Mouse (Mus musculus) adrenal gland, postnatal 14 days (tissue): Measurements from ENCODE around the gene Ubqln4. TPM values are rescaled to one million over a fixed set of nuclear protein-coding genes. Genes with fewer than 3 reads are reported as not detected.

ENCODE experiments used
- DNase-seq: peaks from one replicate; pipeline ENCODE4 v3.0.0; 2021; ENCODE audit warnings: mixed read lengths
- long read RNA-seq, 2 experiments: library from polyadenylated mRNA; stranded (forward); transcript quantifications; one replicate each; pipeline ENCODE4 v2.0.0; 2021
- total RNA-seq: library from RNA; stranded (reverse); gene quantifications from 2 replicates; pipeline ENCODE4 v1.2.3, GENCODE M21; 2021

Ubqln4 gene
- 70.3 and 75.3 TPM in 2 replicates for total RNA-seq
- long read RNA-seq, experiment 1, transcript Ubqln4-201 (11 exons, 3,330 nt) = major isoform, 84 of 133 reads
- long read RNA-seq, experiment 1, partial matches to known transcripts = 33 of 133 reads
- long read RNA-seq, experiment 1, other reads (novel, unspliced or antisense) = 16 of 133 reads
- long read RNA-seq, experiment 2, transcript Ubqln4-201 (11 exons, 3,330 nt) = major isoform, 89 of 124 reads
- long read RNA-seq, experiment 2, partial matches to known transcripts = 4 of 124 reads
- long read RNA-seq, experiment 2, other reads (novel, unspliced or antisense) = 31 of 124 reads

DNA sequence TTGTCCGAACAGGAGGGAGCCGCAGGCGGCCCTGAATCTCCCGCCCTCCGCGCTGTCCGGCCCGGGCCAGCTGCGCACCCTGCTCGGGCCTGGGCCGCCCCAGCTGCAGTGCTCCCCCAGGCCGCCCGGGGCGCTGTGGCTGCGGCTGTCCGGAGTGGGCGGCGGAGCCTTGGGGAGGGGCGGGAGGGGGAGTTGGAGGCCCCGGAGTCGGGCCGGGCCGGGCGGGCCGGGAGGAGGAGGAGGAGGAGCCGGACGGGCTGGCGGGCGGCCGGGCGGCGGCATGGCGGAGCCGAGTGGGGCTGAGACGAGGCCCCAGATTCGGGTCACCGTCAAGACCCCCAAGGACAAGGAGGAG lies at the start of gene Ubqln4:
Gene Ubqln4, plus strand, starts transcription at position 234 of the 355 bp plus-strand sequence.
- DNase-seq = peak; percentile 96

DNA sequence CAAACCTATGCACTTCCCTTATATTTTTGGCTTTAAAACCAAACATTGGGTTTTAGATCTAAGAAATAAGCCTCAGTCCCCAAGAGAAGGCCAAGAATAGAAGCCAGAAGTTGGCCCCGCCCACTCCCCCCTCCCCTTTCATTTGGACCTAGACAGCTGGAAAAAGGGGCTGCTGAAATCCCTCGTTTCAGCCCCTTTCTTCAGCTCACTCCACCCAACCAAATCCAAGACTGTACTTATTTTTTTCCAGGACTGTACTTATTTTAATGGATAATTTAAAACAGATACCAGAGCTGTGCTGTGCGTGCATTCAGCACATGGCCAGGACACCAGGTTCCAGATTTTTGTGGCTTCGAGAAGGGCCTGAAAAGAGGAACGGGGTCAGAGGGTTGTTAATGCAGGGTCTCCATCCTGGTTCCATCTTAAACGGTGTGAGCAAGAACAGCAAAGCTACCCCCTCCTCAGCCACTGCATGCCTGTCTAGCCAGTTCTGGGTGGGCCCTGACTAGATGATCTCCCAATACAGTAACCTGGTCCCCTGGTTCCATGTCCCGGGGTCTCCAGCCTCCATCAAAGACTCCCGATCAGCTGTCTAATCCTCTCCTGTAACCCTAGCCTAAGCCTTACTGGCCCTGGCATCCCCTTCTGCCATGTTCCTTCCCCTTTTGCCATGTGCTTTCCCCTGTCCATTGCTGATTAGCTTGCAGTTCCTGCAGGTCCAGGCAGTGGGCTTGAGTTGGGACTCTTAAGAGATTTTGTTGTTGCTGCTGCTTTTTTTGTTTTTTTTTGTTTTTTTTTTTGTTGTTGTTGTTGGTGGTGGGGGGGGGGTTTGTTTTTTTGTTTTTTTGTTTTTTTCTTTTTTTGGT lies 49.4 kb upstream of the Ubqln4 start:
- DNase-seq = no peak

DNA sequence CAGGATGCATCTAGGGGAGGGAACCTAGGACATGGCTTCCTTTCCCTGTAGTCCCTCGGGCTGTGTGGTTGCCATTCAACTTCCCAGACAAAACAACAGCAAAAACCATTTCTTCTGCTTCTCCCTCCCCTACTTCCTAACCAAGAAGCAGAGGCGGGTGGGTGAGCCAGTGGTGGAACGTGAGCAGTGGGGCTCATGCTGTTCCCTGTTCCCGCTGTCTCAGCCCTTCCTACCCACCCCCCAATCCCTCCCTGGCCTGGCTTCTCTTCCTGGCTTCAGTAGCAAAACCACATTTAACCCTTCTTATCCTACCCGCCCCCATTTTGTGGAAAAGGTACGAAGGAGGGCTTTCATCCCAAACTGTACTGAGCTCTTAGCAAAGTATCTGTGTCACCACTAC lies 48.5 kb upstream of the Ubqln4 start:
- DNase-seq = no peak

DNA sequence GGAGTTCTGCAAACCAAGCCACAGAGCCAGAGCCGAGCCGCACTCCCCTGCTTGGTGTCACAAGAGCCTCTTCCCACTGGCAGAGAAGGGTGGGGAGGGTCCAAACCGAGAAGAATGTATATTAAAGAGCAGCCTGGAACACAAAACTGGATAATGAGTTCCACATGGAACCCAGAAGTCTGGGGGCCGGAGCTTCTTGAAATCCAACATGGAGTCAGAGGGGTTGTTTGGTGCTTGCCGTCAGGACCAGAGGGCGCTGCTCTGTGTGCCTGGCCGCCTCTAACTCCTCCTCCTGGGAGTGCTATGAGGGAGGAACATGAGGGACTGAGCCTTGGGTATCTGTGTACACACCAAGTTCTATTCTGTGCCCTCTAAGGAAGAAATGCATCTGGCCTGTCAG lies 47.8 kb upstream of the Ubqln4 start:
- no peak for DNase-seq

DNA sequence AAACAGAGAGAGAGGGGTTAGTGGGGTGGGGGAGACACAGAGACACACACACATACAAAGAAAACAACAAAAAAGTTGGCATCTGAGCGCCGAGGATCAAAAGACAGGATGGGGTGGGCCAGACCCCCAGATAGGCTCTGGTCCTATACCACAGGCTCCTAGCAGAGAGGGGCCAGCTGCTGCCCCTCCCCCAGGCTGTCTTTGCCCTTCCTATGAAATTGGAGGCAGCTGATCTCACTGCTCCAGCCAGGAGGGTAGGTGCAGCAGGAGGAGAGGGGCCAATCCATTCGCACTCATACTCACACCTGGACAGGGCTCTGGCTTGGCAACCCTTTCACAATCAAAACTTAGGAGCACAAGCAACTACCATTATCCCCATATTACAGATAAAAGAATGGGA lies 44.3 kb upstream of the Ubqln4 start:
- DNase-seq = no peak

DNA sequence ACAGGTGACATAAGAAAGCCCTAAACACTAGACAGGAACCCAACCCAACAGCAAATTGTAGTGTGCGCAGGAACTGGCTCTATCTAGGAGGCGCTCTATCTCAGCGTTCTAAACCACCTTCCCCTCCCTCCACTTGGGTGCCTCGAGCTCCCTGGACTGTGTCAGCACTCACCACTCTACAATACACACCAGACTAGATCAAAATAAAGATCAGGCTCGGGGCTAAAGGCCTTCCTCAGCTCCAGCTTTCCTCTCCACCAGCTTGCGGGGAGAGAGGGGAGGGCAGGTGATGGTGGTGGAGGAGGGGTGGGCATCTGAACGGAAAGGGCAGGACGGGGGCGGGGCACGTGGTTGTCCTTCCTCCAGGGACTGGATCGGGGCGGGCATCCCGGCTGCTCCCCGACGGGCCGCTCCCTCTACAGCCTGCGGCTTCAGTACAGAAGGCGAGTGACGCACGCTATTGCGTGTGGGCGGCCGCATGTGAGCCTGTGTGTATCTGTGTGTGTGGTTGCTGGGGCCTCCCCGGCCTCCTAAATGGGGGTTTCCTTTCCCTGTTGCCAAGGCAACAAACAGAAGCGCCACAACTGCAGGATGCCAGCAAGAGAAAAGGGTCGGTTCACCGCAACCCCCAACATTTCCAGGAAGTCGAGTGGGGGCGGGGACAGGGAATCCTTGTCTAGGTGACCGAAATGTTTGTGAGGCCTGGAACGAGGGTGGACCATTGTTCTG lies 43.7 kb upstream of the Ubqln4 start, which contains the start of gene Lmna:
Gene Lmna, minus strand, starts transcription at position 265 of the 729 bp plus-strand sequence.
- DNase-seq = peak; percentile 99

DNA sequence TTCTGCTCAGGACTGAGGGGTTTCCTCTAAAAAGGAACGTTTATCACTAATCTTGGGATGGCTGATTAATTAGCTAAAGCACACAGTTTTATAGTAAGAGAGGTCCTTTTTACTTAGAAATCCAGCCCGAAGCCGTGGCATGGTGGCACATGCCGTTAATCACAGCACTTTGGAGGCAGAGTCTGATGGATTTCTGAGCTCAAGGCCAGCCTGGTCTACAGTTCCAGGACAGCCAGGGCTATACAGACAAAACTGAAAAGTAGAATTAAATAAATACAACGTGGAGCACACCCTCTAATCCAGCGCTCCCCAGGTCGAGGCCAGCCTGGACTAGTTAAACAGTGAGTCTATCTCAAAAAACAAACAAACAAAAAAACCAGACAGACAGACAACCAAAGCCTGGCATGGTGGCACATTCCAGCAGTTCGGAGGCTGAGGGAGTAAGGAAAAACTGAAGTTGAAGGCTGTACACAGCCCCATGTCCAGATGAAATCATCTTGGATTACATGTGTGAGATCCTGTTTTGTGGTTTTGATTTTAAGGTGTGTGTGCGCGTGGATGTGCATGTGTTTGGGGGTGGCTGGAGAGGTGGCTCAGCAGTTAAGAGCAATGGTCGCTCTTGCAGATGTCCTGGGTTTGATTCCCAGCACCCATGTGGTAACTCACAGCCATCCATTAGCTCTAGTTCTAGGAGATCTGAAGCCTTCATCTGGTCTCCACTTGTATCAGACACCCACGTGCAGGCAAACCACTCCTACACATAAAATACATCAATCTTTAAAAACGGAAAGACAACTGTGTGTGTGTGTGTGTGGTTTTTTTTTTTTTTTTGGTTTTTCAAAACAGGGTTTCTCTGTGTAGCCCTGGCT lies 42.9 kb upstream of the Ubqln4 start:
- DNase-seq = peak; percentile 55

DNA sequence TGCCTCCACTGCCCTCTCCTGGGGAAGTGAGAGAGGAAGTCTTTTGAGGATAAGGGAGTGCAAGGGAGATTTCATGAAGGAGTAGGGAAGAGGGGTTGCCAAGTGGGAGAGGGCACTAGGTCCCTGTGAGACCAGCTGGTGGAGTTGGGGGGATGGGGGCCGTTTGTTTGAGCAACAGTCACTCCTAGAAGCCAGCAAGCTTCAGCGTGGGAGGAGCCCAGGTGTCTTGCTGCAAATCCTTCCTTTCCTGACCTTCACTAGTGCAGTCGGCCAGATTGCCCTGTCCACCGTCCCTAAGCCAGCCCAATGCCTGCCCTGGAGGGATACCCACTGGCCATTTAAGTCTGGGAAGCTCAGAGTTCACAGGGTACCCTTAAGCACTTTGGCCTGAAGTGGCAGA lies 42.0 kb upstream of the Ubqln4 start:
- peak; percentile 60 for DNase-seq

DNA sequence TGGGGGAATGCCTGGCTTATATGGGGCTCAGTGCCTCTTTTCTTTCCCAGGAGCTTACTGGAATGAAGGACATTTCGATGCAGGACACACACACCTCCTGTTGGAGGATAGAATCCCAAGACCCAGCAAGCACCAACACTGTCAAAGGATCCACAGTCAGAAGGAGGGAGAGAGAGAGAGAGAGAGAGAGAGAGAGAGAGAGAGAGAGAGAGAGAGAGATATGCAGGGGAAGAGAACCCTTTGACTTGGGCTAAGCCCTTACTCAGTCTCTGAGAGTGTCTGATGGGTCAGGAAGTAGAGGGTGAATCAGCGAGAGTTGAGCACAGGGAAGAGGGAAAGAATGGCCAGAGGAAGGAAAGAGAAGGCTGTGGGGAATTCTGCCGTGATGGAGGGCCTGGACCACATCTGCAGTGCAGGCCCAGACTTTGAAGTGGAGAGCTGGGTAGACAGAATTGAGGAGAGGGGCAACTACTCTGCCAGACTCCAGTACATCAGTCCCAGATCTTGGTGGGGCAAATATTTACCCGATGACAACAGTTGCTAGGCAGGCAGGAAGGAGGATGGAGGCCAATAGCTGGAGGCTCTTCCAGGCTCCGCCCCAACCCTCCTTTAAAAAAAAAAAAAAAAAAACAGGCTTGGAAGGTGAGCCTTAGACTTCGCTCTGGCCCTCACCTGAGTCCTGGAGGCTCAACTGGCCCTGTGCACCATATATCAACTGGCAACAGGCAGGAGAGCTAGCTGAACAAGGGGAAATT lies 41.2 kb upstream of the Ubqln4 start:
- no peak for DNase-seq

DNA sequence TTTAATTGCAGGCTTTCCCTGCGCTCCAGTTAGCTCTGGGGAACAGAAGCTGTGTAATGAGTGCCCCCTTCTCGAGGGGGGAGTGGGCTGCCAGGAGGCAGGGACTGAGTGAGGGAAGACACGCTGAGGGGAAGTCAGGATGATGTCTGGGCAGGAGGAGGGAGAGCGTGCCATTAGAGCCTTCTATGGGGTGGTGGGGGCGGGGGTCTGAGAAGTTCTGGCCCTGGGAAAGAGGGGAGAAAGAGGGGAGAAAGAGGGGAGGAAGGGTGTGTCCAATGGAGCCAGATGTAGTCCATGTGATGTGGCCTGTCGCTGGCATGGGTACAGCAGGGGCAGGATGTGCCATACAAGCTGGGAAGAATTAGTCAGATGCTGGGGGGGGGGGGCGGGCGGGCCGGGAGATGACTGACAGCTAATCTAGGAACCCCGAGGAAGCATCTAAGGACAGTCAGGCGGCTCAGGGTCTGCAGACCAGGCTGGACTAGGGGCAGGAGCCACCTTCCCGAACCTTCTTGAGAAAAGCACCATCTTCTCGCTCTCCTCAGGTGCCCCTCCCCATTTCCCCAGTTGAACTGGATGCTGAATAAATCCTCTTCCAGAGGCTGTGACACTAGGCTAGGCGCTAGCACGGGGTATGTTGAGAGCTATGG lies 40.5 kb upstream of the Ubqln4 start:
- peak; percentile 68 for DNase-seq

DNA sequence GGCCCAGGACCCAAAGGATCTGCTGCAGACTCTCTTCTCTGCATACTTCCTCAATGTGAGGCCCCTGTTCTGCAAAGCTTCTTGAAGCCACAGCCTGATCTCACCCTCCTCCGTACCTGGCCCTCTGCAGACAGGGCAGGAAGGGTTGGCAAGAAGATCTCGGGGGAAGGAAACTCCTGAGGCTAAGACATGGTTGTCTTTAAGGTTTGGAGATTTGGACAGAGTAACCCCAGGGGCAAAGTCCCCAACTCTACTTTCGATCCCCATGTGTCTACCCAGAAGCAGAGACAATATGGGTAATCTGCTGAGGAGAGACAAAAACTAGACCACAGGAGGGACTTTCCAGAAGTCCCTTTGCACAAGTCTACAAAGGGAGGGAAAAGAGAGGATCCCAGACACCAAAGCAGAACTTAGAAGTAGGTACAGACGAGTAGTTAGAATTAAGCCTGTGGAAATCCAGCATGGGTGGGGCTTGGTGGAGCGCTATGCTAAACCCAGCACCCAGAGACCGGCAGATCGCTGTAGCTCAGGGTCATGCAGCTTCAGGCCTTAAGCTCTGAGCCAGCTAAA lies 39.9 kb upstream of the Ubqln4 start:
- no peak for DNase-seq

DNA sequence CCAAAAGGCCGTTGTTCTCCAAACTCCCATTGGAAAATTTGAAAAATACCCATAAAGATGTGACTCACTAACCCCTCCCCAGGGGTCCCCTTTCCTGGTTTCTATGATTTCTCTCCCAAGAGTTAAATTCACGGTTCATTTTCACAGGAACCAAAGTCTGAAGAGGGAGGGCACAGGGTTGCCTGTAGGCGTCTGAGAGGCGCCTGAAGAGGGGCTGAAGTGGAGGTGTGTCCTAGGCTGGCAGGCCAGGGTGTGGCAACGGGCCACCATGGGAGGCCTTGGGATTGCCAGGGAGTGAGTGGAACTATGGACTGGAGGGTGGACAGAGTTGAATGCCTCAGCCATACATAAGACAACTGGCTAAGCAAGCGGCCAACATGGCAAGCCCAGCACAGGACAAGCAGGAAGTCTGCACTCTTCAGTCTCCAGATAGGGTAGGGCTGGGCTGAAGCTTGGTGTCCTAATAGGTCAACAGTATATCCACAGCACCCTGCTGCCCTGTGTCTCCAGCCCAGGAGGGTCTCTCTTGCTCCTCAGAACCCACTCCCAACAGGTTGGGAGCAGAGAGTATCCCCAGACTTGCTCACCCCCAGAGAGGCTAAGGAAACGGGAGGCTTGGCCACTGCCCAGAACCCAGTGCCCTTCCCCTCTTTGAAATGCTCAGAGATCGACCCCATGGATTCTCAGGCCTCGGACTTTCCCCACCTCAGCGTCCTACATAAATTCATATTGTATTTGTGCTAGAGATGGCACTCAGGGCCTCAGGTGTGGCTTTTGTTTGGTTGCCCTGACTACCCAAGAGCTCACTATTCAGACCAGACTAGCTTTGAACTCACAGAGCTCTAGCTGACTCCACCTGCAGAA lies 39.1 kb upstream of the Ubqln4 start:
- DNase-seq = no peak

DNA sequence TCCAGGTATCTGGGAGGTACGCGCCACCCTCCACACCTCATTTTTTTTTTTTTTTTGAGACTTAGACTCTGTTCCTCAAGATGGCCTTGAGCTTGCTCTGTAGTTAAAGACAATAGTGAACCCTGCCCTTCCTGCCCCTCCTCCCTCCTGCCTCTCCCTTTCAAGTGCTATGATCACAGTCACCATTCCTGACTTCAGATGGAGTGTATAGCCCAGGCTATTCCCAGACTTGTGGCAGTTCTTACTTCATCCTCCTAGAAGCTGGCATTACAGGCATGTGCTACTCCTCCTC lies 38.5 kb upstream of the Ubqln4 start:
- DNase-seq = no peak

DNA sequence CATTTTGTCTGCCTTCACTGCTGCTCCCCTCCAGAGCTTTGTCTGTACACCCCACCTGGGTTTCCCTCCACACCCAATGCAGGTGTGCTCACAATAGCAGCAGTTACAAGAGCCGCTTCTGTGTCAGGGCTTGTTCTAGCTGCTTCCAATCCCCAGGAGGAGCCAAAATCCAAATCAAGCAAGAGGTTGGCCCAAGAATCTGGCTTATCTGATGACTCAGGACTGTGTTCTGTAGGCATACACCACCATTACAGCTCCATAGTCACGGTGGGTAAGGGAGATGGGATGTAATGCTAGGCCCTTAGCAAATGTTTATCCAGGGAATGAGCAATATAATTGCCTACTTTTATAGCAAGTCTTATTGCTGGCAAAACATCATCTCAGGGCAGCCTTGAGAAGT lies 37.2 kb upstream of the Ubqln4 start:
- DNase-seq = no peak

DNA sequence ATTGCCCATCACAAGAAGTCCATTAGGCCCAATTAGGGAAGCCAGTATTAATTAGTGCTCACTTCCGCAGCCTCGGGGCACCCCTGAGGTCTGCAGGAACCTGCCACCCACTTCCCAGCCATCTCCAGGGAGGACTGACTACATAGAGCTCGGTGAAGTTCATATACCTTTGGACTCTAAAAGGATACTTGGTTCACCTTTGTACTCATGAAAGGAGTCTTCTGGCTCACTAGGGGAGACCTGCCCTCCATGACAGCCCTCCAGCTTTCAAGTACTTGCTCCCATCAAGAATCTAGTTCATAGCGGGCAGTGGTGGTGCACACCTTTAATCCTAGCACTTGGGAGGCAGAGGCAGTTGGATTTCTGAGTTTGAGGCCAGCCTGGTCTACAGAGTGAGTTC lies 35.1 kb upstream of the Ubqln4 start:
- DNase-seq = no peak

DNA sequence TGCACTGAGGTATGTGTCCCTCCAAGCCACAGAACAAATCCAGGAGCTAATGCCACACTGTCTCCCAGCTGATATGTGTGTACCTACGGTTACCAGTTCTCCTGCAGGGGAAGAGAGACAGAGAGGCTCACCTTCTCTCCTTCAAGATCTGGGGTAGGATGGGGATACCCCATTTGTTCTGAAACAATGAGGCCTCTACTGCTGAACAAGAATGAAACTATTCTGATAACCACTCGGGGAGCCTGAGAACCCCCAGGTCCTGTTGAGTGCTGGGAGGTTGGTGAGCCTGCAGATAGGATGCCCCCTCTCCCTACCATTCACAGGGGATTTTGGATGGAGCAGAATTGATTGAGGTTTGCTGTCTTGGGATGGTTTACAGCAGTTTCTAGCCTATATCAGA lies 33.5 kb upstream of the Ubqln4 start:
- no peak for DNase-seq

DNA sequence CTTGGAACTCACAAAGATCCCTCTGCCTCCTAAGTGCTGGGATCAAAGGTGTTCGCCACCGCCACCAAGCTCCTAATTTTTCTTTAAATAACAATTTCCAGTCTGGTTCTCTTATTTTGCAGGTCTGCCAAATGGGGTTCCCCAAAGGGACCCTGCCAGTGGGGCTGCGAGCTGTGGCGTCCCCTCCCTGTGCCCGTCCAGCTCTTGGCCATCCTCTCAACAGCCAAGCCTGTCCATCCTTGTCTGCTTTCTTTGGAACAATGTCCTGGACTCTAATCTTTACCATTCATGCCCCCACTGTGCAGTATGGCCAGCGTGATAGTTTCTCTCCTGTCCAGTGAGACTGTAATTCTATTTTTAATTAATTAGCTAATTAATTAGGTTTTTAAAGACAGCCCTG lies 32.4 kb upstream of the Ubqln4 start:
- no peak for DNase-seq

DNA sequence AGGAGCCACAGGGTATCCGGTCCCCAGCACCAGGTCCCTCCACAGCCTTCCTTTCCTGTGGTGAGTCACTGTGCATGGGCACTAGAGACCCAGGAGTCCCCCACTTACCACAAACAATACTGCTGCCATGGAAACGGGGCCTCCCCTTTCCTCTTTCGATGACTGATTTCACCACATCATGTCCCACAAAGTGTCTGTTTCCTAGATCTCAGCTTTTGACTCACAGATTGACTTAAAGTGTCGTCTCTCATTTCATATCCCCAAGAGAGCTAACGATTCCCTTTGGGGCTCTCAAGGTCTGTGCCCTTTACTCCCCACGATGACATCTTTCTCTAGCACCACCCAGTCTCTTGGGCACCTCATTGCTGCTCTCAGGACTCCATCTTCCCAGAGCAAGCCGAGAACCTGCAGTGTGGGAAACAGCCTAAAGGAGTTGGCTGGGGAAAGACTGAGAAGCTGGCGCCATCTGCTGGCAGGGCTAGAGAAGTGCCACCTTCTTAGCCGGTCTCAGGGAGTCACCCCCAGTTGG lies 31.7 kb upstream of the Ubqln4 start:
- DNase-seq = peak; percentile 89

DNA sequence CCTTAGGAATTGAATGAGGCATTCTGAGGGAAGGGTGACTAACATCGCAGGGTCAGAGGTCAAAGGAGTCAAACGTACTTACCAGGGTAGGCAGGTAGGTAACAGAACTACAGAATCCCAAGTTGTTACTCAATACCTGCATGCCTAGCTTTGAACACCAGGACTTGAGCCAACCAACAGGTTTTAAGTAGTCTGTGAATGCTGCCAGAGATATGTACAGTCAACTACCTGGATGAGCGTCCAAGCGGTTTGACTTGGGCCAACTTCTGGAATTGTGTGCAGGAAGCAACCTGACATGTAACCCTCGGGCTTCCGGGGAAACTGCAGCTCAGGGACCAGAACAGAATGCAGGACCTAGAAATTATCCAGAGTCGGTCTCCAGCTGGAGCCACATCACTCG lies 30.5 kb upstream of the Ubqln4 start:
- no peak for DNase-seq
